10 mouse cellular contexts compared by ENCODE assay signal in the genomic region with DNA sequence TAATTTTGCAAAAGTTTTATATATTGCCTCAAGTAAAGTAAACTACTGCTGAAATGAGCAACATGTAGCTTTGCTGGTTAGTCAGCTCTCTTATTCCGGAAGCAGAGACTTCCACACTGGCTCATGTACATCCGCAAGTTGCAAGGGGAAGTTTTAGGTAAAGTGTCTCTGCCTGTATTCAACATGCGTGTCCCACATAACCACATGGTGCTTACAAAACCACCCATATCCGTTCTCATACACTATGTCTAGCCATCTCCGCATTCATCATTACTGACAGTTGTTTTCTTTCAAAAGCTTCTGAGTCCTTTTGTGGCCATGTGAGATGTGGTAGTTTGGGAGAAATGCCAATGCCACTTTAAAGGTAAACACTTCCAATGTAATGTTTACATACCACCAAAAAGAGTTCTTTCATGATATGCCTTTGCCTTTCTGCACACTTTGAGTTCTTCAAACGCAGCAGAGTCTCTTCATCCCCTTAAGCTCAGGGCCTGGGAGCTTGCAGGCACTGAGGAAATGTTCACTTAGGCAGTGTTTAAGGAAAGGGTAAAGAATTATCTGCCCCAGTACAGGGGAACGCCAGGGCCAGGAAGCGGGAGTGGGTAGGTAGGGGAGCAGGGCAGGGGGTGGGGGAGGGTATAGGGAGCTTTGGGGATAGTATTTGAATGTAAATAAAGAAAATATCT.
DNase-seq lines count a peak whose midpoint lies in the region; ATAC-seq and TF ChIP-seq lines count a peak whose summit lies in the region.
"Had no signal": no experiment of that assay in that cellular context is flagged by ENCODE, and none has a peak within 500 bp of the region (broad histone marks: within the 10 kb centered on the region; RNA-seq: fewer than 3 reads in every experiment).

No protein-coding gene starts in this region.

- TF ChIP-seq CTCF in embryonic fibroblast, embryonic 13.5 days (IDR thresholded peaks at IDR 0.05; ENCODE audit: borderline replicate concordance, insufficient read depth, low read length) = no peak
- TF ChIP-seq CTCF in midbrain, postnatal 0 days (IDR thresholded peaks at IDR 0.05) = no peak

- H3K9ac ChIP-seq in midbrain, postnatal 0 days (replicated peaks; ENCODE audit: low read length, poor library complexity, severe bottlenecking) = no peak overlapping the region

- H3K36me3 ChIP-seq in midbrain, postnatal 0 days (ENCODE audit: insufficient read depth, low read length) = no peaks in the 10 kb centered on the region
- H3K36me3 ChIP-seq: heart, embryonic 10.5 days had no signal

- H3K27ac ChIP-seq in embryonic fibroblast, embryonic 13.5 days (ENCODE audit: insufficient read depth, low read length) = peak overlapping the region; percentile 71; the same call in 1 of the 2 replicates
- no peak overlapping the region for H3K27ac ChIP-seq in midbrain, postnatal 0 days (ENCODE audit: low read depth, low read length)
- H3K27ac ChIP-seq: heart, embryonic 10.5 days had no signal

- intact Hi-C loops in heart, postnatal 10 days (cut with DNase I) = no loop called here
- intact Hi-C loops in heart, postnatal 25 days (cut with DNase I) = no loop called here

- no peak for TF ChIP-seq POLR2A in embryonic fibroblast, embryonic 13.5 days (IDR thresholded peaks at IDR 0.05; ENCODE audit: low read depth, low read length)

- no peaks in the 10 kb centered on the region for H3K4me1 ChIP-seq in embryonic fibroblast, embryonic 13.5 days (ENCODE audit: control insufficient read depth, insufficient read depth, low read length)
- no peaks in the 10 kb centered on the region for H3K4me1 ChIP-seq in midbrain, postnatal 0 days (ENCODE audit: insufficient read depth, low read length)
- H3K4me1 ChIP-seq: heart, embryonic 10.5 days had no signal

- no peaks in the 10 kb centered on the region for H3K27me3 ChIP-seq in midbrain, postnatal 0 days (ENCODE audit: insufficient read depth, low read length)

- no peaks in the 10 kb centered on the region for H3K9me3 ChIP-seq in midbrain, postnatal 0 days (ENCODE audit: low read length)
- H3K9me3 ChIP-seq: heart, embryonic 10.5 days had no signal

- peak; percentile 96 for ATAC-seq in megakaryocyte, adult 5-6 weeks (ENCODE audit: poor library complexity, severe bottlenecking)
- no peak for ATAC-seq in midbrain, postnatal 0 days (ENCODE audit: low FRiP score)

- H3K4me3 ChIP-seq in embryonic fibroblast, embryonic 13.5 days (ENCODE audit: insufficient read depth, low read length) = no peak overlapping the region
- H3K4me3 ChIP-seq in midbrain, postnatal 0 days (ENCODE audit: low read depth, low read length) = no peak overlapping the region
- H3K4me3 ChIP-seq: heart, embryonic 10.5 days had no signal

- DNase-seq in heart, postnatal 10 days = peak; percentile 2 to 3
- DNase-seq in heart, postnatal 25 days (ENCODE audit: low spot score) = no peak
- DNase-seq in thymus, postnatal 0 days (ENCODE audit: low spot score) = peak; percentile 71
- DNase-seq in midbrain, postnatal 0 days (ENCODE audit: low spot score) = no peak
- DNase-seq in adrenal gland, adult 2 months = no peak
- DNase-seq in embryo, embryonic 10 days (ENCODE audit: low spot score) = no peak
- DNase-seq: cerebellum, postnatal 10 days had no signal

- no peak overlapping the region for H3K4me2 ChIP-seq in midbrain, postnatal 0 days (ENCODE audit: low read depth, low read length, poor library complexity, severe bottlenecking)

- 84% methylated on average over 8 of the region's 8 CpGs for WGBS in midbrain, postnatal 0 days

Comparison
In these comparisons a context has a peak if more than half of its experiments do, and no peak if none do; other contexts are left out.
1. DNase-seq: peak in heart, postnatal 10 days (2 of 2) and thymus, postnatal 0 days (single experiment); none in heart, postnatal 25 days (single experiment), midbrain, postnatal 0 days (single experiment), adrenal gland, adult 2 months (single experiment) and embryo, embryonic 10 days (single experiment).